Mouse (Mus musculus) ES-E14 (cell line): ENCODE results near the gene Srd5a1.

ENCODE experiments used
- CHD2 ChIP-seq: IDR thresholded peaks from 2 replicates; pipeline ENCODE4 v1.6.1; 2014; ENCODE audit warnings: mild to moderate bottlenecking, low read depth, low read length, inconsistent platforms
- MAFK ChIP-seq: IDR thresholded peaks from 2 replicates; pipeline ENCODE4 v1.6.1; 2014; ENCODE audit warnings: mild to moderate bottlenecking, low read depth, low read length, inconsistent platforms; ENCODE audit not compliant: insufficient read depth
- ZC3H11A ChIP-seq: IDR thresholded peaks from 2 replicates; pipeline ENCODE4 v1.6.1; 2012; ENCODE audit warnings: low read depth, mild to moderate bottlenecking, inconsistent platforms, low read length, borderline replicate concordance
- ZNF384 ChIP-seq: IDR thresholded peaks from 2 replicates; pipeline ENCODE4 v1.6.1; 2012; ENCODE audit warnings: low read depth, low read length, inconsistent platforms

DNA sequence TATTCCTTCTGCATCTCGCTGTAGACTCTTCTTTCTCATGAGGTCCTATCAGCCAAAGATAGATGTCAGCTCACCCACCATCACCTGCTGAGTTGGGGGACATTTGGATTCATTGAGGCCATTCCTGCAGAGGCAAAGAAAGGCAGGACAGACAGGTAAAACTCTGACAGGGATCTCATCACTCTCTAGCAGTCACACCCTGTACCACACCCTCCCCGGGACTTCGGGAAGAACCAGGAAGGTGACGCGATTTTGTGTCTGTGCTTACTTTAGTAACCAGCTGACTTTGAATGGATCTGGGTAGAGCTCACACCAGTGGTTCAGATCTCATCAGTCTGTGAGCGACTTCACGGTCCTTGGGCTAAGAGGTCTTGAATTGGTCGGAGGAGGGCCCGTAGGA, 35.2 kb upstream of the Srd5a1 start:
- TF ChIP-seq ZNF384, result no peak
- TF ChIP-seq MAFK, result no peak
- TF ChIP-seq ZC3H11A, result no peak
- TF ChIP-seq CHD2, result no peak
